Mouse (Mus musculus) liver, adult 2 months (tissue): Measurements from ENCODE around the gene Gucy2d.

ENCODE experiments used
- CTCF ChIP-seq: fragments of 200-500 bp; IDR thresholded peaks from 2 replicates; pipeline ENCODE4 v1.5.1; 2011; ENCODE audit warnings: low read depth, low read length, control low read depth
- POLR2A ChIP-seq: fragments of 200-500 bp; IDR thresholded peaks from 2 replicates; pipeline ENCODE4 v1.6.1; 2011; ENCODE audit warnings: low read length, control low read depth; ENCODE audit not compliant: insufficient read depth; ENCODE audit errors: extremely low read depth

- TF ChIP-seq CTCF (no peak), POLR2A (no peak)
These were observed 20.1 kb downstream of the Gucy2d start for GRCm38 (mm10) chr7:98460319-98460718.
